Mouse (Mus musculus): ENCODE data around the gene Mrm1. TPM values are rescaled to one million over a fixed set of nuclear protein-coding genes. Genes with fewer than 3 reads are reported as not detected.

Gene Mrm1
- polyA plus RNA-seq, 1 experiment from 2014 or later, result 12.3 TPM

- H3K4me1 ChIP-seq (replicated peaks; ENCODE audit: control insufficient read depth, insufficient read depth, low read length), result no peaks in the 10 kb centered on the region
- H3K9me3 ChIP-seq (ENCODE audit: control insufficient read depth, low read length), result no peaks in the 10 kb centered on the region
- no peak overlapping the region for H3K4me2 ChIP-seq (ENCODE audit: low read depth, low read length, severe bottlenecking)
- no peaks in the 10 kb centered on the region for H3K27me3 ChIP-seq (ENCODE audit: control insufficient read depth, insufficient read depth, low read length)
- DNase-seq (ENCODE audit: low spot score) (no peak), ATAC-seq (replicated peaks; ENCODE audit: low FRiP score) (no peak)
- H3K36me3 ChIP-seq (ENCODE audit: control insufficient read depth, insufficient read depth, low read length), result no peaks in the 10 kb centered on the region
- H3K9ac ChIP-seq (ENCODE audit: low read length), result no peak overlapping the region
- no peak overlapping the region for H3K4me3 ChIP-seq (ENCODE audit: low read depth, low read length)
- 83% methylated on average over 9 of the region's 9 CpGs for WGBS
- no peak overlapping the region for H3K27ac ChIP-seq (ENCODE audit: low read depth, low read length)
Measured at GRCm38 (mm10) chr11:84821131-84821770, 1.9 kb upstream of the Mrm1 start.

DNA sequence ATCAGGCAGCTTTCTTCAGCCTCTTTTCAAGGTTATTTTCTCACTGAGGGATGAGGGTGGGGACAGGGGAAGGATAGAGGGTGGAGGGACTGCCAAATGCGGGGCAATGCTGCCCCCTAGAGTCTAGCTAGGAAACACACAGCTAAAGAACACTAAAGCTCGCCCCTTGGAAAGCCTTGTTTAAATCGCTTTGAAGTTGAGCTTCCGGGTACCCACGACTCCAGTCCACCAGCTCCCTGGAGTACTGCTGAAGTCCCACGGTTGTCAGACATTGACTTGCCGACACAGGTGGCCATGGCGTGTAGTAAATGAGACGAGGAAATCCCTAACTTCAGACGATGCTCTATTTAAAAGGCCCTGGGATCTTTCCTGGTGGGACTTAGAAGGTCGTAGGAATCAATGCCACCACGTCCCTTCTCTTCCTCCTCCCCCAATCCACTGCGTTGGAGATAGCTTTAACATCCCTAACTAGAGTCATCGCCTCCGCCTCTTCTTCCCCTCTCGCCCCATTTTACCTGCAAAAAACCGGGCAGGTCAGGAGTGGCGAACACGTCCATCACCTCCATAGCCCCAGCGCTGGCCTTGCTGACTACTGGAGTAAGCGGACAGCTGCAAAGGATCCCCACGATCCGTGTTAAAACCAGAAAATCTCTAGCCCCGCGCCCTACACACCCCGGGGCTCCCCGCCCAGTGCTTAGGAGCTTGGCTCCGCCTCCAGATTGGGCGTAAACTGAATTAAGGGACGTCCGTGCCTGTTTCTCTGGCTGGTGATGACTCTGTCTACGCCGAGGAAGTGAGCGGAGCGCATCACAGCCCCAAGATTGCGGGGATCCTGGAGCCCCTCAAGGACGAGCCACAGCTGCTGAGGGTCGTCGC lies 992 bp downstream of the Mrm1 start:
- under 1% methylated on average over 39 of the region's 39 CpGs for WGBS
- no peaks in the 10 kb centered on the region for H3K36me3 ChIP-seq (ENCODE audit: control insufficient read depth, insufficient read depth, low read length)
- H3K4me3 ChIP-seq (ENCODE audit: low read depth, low read length), result peak overlapping the region; percentile 50
- ATAC-seq (replicated peaks; ENCODE audit: low FRiP score) (peak; percentile 52), DNase-seq (ENCODE audit: low spot score) (peak; percentile 79)
- H3K9me3 ChIP-seq (ENCODE audit: control insufficient read depth, low read length), result no peaks in the 10 kb centered on the region
- H3K27me3 ChIP-seq (ENCODE audit: control insufficient read depth, insufficient read depth, low read length), result no peaks in the 10 kb centered on the region
- H3K9ac ChIP-seq (ENCODE audit: low read length), result peak overlapping the region; percentile 66
- H3K4me1 ChIP-seq (replicated peaks; ENCODE audit: control insufficient read depth, insufficient read depth, low read length), result no peaks in the 10 kb centered on the region
- peak overlapping the region; percentile 95 for H3K4me2 ChIP-seq (ENCODE audit: low read depth, low read length, severe bottlenecking)
- peak overlapping the region; percentile 42 for H3K27ac ChIP-seq (ENCODE audit: low read depth, low read length)

DNA sequence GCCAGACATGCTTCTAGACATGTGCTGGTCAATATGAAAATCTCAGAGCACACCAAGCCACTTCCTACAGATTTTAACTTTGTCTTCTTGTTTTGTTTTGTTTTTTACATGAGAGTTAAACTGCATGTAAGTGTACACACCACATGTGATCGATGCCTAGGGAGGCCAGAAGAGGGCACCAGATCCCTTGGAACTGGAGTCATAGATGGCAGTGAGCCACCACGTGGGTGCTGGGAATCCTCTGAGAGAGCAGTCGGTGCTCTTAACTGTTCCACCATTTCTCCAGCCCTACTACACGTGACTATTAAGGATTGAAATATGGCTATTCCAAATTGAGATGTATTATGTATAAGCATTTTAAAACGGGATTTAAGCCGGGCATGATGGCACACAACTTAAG lies 2.0 kb downstream of the Mrm1 start:
- WGBS, result 81% methylated on average over 6 of the region's 6 CpGs
- H3K4me1 ChIP-seq (replicated peaks; ENCODE audit: control insufficient read depth, insufficient read depth, low read length), result no peaks in the 10 kb centered on the region
- ATAC-seq (replicated peaks; ENCODE audit: low FRiP score), result no peak

DNA sequence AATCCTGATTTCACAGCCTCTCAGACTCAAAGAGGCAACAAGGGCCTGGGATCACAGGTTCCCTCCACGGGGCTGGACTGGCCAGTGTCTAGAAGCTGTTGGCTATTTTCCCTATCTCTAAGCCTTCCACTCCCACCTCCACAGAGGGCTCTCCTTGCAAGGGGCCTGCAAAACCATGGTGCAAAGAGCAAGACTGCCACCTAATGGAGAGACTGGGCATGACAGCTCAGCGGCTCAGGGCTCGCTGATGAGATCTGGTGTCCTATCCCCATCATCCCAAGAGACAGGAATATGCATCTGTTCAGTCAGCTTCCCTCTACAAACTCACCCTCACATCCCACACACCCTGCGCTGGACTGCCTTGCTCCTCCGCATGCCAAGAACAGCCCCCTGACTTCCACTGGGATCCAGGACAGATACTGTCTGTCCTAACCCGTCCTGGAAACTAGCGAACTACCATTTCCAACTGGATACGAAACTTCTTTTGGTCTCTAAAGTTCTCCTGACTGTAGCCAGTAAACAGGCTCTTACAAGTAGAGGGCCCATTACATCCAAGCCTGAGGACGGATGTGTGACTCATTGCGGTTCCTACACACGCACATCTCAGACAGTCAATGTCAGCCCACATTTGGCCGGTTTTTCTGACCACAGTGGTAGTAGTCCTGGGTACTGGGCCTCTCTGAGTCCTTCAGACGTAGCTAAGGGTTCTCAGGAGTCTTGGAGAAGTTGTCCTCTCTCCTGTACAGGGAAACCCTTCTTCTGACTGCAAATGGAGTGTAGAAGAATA lies 5.4 kb downstream of the Mrm1 start:
- DNase-seq (ENCODE audit: low spot score), result peak; percentile 92
- no peaks in the 10 kb centered on the region for H3K27me3 ChIP-seq (ENCODE audit: control insufficient read depth, insufficient read depth, low read length)
- H3K4me3 ChIP-seq (ENCODE audit: low read depth, low read length), result no peak overlapping the region
- H3K27ac ChIP-seq (ENCODE audit: low read depth, low read length), result no peak overlapping the region
- H3K4me1 ChIP-seq (replicated peaks; ENCODE audit: control insufficient read depth, insufficient read depth, low read length), result no peaks in the 10 kb centered on the region
- WGBS, result 56% methylated on average over 13 of the region's 13 CpGs
- 0 out of 2 replicates have a peak, but pooled peaks have one; percentile 37 for ATAC-seq (replicated peaks; ENCODE audit: low FRiP score)
- H3K4me2 ChIP-seq (ENCODE audit: low read depth, low read length, severe bottlenecking), result no peak overlapping the region
- H3K36me3 ChIP-seq (ENCODE audit: control insufficient read depth, insufficient read depth, low read length), result no peaks in the 10 kb centered on the region
- H3K9me3 ChIP-seq (ENCODE audit: control insufficient read depth, low read length), result no peaks in the 10 kb centered on the region
- no peak overlapping the region for H3K9ac ChIP-seq (ENCODE audit: low read length)

More for the DNA sequence above, 2.0 kb downstream of the Mrm1 start:
- no peak overlapping the region for H3K4me3 ChIP-seq (ENCODE audit: low read depth, low read length)
- H3K27me3 ChIP-seq (ENCODE audit: control insufficient read depth, insufficient read depth, low read length), result no peaks in the 10 kb centered on the region
- no peaks in the 10 kb centered on the region for H3K36me3 ChIP-seq (ENCODE audit: control insufficient read depth, insufficient read depth, low read length)
- H3K9me3 ChIP-seq (ENCODE audit: control insufficient read depth, low read length), result no peaks in the 10 kb centered on the region
- no peak for DNase-seq (ENCODE audit: low spot score)
- no peak overlapping the region for H3K27ac ChIP-seq (ENCODE audit: low read depth, low read length)
- no peak overlapping the region for H3K4me2 ChIP-seq (ENCODE audit: low read depth, low read length, severe bottlenecking)
- no peak overlapping the region for H3K9ac ChIP-seq (ENCODE audit: low read length)

DNA sequence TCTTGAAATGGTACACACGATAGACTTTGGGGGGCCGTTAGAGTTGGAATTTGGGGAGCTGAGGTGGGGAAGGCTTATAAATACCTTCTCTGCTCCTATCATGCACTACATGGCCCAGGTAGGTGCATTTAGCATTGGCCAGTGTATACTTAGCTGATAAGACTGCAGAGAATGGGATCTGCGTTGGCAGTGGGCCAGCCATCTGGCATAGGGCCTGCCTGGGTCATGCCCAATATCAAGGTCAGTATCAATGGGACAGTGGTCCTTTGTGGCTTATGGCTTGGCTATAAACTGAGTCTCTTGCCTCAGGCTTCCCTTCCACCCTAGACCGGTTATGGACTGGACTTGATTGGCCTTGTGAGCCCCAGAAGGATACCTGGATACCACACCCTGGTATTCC lies 14.9 kb downstream of the Mrm1 start:
- H3K36me3 ChIP-seq (ENCODE audit: control insufficient read depth, insufficient read depth, low read length), result no peaks in the 10 kb centered on the region
- no peak overlapping the region for H3K9ac ChIP-seq (ENCODE audit: low read length)
- ATAC-seq (replicated peaks; ENCODE audit: low FRiP score) (no peak), DNase-seq (ENCODE audit: low spot score) (no peak)
- H3K4me1 ChIP-seq (replicated peaks; ENCODE audit: control insufficient read depth, insufficient read depth, low read length), result no peaks in the 10 kb centered on the region
- no peak overlapping the region for H3K27ac ChIP-seq (ENCODE audit: low read depth, low read length)
- no peaks in the 10 kb centered on the region for H3K9me3 ChIP-seq (ENCODE audit: control insufficient read depth, low read length)
- 94% methylated on average over 4 of the region's 4 CpGs for WGBS
- no peak overlapping the region for H3K4me3 ChIP-seq (ENCODE audit: low read depth, low read length)
- no peaks in the 10 kb centered on the region for H3K27me3 ChIP-seq (ENCODE audit: control insufficient read depth, insufficient read depth, low read length)
- no peak overlapping the region for H3K4me2 ChIP-seq (ENCODE audit: low read depth, low read length, severe bottlenecking)

- no peak overlapping the region for H3K27ac ChIP-seq (ENCODE audit: low read depth, low read length)
- no peak overlapping the region for H3K4me2 ChIP-seq (ENCODE audit: low read depth, low read length, severe bottlenecking)
- H3K9me3 ChIP-seq (ENCODE audit: control insufficient read depth, low read length), result no peaks in the 10 kb centered on the region
- H3K4me1 ChIP-seq (replicated peaks; ENCODE audit: control insufficient read depth, insufficient read depth, low read length), result no peaks in the 10 kb centered on the region; the same call in 1 of the 2 replicates
- DNase-seq (ENCODE audit: low spot score), result peak; percentile 91
- H3K4me3 ChIP-seq (ENCODE audit: low read depth, low read length), result no peak overlapping the region
- H3K36me3 ChIP-seq (ENCODE audit: control insufficient read depth, insufficient read depth, low read length), result no peaks in the 10 kb centered on the region
- no peak overlapping the region for H3K9ac ChIP-seq (ENCODE audit: low read length)
- no peak for ATAC-seq (replicated peaks; ENCODE audit: low FRiP score)
- no peaks in the 10 kb centered on the region for H3K27me3 ChIP-seq (ENCODE audit: control insufficient read depth, insufficient read depth, low read length)
- 22% methylated on average over 21 of the region's 21 CpGs for WGBS
Measured at GRCm38 (mm10) chr11:84797627-84798353, 21.5 kb downstream of the Mrm1 start.

DNA sequence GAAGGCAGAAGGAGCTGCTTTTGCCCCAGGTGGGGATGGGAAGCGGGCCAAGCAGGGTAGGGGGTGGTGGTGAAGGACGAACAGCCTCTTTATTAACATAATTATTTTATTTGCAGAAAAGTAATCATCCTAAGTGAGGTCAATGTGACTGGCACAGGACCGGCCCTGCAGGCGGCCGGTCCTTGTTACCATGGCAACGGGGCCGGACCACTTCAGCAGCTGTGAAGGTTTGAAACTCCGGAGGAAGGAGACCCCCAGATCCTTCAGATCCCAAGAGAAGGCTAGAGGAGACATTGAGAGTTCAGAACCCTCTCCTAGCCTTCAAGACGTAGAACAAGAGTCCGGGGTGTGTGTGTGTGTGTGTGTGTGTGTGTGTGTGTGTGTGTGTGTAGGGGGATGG lies 22.3 kb downstream of the Mrm1 start:
- Histone ChIP-seq H3K27ac (ENCODE audit: low read depth, low read length) (no peak overlapping the region), H3K4me2 (ENCODE audit: low read depth, low read length, severe bottlenecking) (no peak overlapping the region), H3K9me3 (ENCODE audit: control insufficient read depth, low read length) (no peaks in the 10 kb centered on the region), H3K4me1 (replicated peaks; ENCODE audit: control insufficient read depth, insufficient read depth, low read length) (no peaks in the 10 kb centered on the region; the same call in 1 of the 2 replicates), H3K36me3 (ENCODE audit: control insufficient read depth, insufficient read depth, low read length) (no peaks in the 10 kb centered on the region), H3K4me3 (ENCODE audit: low read depth, low read length) (no peak overlapping the region), H3K9ac (ENCODE audit: low read length) (no peak overlapping the region), H3K27me3 (ENCODE audit: control insufficient read depth, insufficient read depth, low read length) (no peaks in the 10 kb centered on the region)
- DNase-seq (ENCODE audit: low spot score) (no peak), ATAC-seq (replicated peaks; ENCODE audit: low FRiP score) (no peak)
- WGBS, result 33% methylated on average over 10 of the region's 10 CpGs

Measured in forebrain, embryonic 11.5 days (tissue).